Mouse (Mus musculus) midbrain, embryonic 11.5 days (tissue): ENCODE results near the gene Ermard. TPM values are rescaled to one million over a fixed set of nuclear protein-coding genes. Genes with fewer than 3 reads are reported as not detected.

Source experiments
- ATAC-seq: fragments of 200-750 bp; cut with Nextera tagmentation; 2 replicates; pipeline ENCODE4 v1.8.0; 2017; ENCODE audit warnings: moderate TSS enrichment, moderate library complexity; ENCODE audit not compliant: low FRiP score
- DNase-seq: peaks from one replicate; pipeline ENCODE4 v3.0.0; 2015; ENCODE audit warnings: low spot score; ENCODE audit errors: missing footprints
- H3K27ac ChIP-seq: fragments of 300-500 bp; sonication (generic); 2 replicates; pipeline ENCODE4 v1.5.1; 2014; ENCODE audit warnings: low read depth, low read length
- H3K27me3 ChIP-seq: fragments of 300-500 bp; sonication (generic); 2 replicates; pipeline ENCODE4 v1.6.1; 2014; ENCODE audit warnings: mild to moderate bottlenecking, low read length, moderate library complexity, mixed read lengths; ENCODE audit not compliant: control insufficient read depth, insufficient read depth
- H3K36me3 ChIP-seq: fragments of 300-500 bp; sonication (generic); 2 replicates; pipeline ENCODE4 v1.6.1; 2014; ENCODE audit warnings: mild to moderate bottlenecking, low read length, moderate library complexity, mixed read lengths; ENCODE audit not compliant: control insufficient read depth, insufficient read depth
- H3K4me1 ChIP-seq: fragments of 300-500 bp; sonication (generic); 2 replicates; pipeline ENCODE4 v1.6.1; 2014; ENCODE audit warnings: low read length; ENCODE audit not compliant: control insufficient read depth, insufficient read depth
- H3K4me2 ChIP-seq: fragments of 300-500 bp; sonication (generic); 2 replicates; pipeline ENCODE4 v1.6.1; 2014; ENCODE audit warnings: mild to moderate bottlenecking, moderate library complexity
- H3K4me3 ChIP-seq: fragments of 300-500 bp; sonication (generic); 2 replicates; pipeline ENCODE4 v1.5.1; 2014; ENCODE audit warnings: low read depth, low read length
- H3K9ac ChIP-seq: fragments of 300-500 bp; sonication (generic); 2 replicates; pipeline ENCODE4 v1.6.1; 2014; ENCODE audit warnings: low read length
- H3K9me3 ChIP-seq: fragments of 300-500 bp; sonication (generic); 2 replicates; pipeline ENCODE4 v1.6.1; 2016; ENCODE audit warnings: low read length; ENCODE audit not compliant: control insufficient read depth
- WGBS: fragments of 180-500 bp; shearing (Covaris S2); extraction: QIAGEN DNeasy Blood & Tissue Kit; methylation state at CpG from one replicate; pipeline ENCODE4 v1.1.7; 2014; 5-methylcytosine and 5-hydroxymethylcytosine counted together
- polyA plus RNA-seq: library from polyadenylated mRNA; unstranded; fragments of >200 nt; fragmentation: Nextera tagmentation; extraction: Ambion mirVana; gene quantifications from 2 replicates; pipeline ENCODE4 v1.2.1, GENCODE M21; 2014

Gene Ermard
- polyA plus RNA-seq, 1 experiment from 2014 or later = 69.3 TPM

GRCm38 (mm10) chr17:15055925-15056324 lies 14.9 kb downstream of the Ermard start:
- DNase-seq = peak; percentile 49

GRCm38 (mm10) chr17:15058161-15058591 lies 17.2 kb downstream of the Ermard start:
- no peak for DNase-seq
- Histone ChIP-seq H3K9ac (no peak overlapping the region), H3K4me3 (no peak overlapping the region), H3K4me2 (no peak overlapping the region), H3K27me3 (no peaks in the 10 kb centered on the region), H3K36me3 (peaks cover 7% of the 10 kb centered on the region; the same call in 1 of the 2 replicates), H3K9me3 (no peaks in the 10 kb centered on the region), H3K27ac (no peak overlapping the region), H3K4me1 (no peaks in the 10 kb centered on the region)
- 93% methylated on average over 5 of the region's 5 CpGs for whole genome bisulfite sequencing
- ATAC-seq = no peak

More at GRCm38 (mm10) chr17:15055925-15056324, 14.9 kb downstream of the Ermard start:
- Histone ChIP-seq H3K9ac (no peak overlapping the region), H3K36me3 (peaks cover 7% of the 10 kb centered on the region; the same call in 1 of the 2 replicates), H3K9me3 (no peaks in the 10 kb centered on the region), H3K4me1 (no peaks in the 10 kb centered on the region), H3K4me2 (no peak overlapping the region), H3K4me3 (no peak overlapping the region), H3K27ac (no peak overlapping the region), H3K27me3 (no peaks in the 10 kb centered on the region)
- WGBS = 90% methylated on average over 4 of the region's 4 CpGs
- ATAC-seq = no peak

GRCm38 (mm10) chr17:15059646-15060045 lies 18.6 kb downstream of the Ermard start:
- Histone ChIP-seq H3K9me3 (no peaks in the 10 kb centered on the region), H3K27me3 (no peaks in the 10 kb centered on the region), H3K36me3 (peaks cover 7% of the 10 kb centered on the region; the same call in 1 of the 2 replicates), H3K4me2 (no peak overlapping the region), H3K27ac (no peak overlapping the region), H3K9ac (no peak overlapping the region), H3K4me1 (no peaks in the 10 kb centered on the region), H3K4me3 (no peak overlapping the region)
- ATAC-seq (no peak), DNase-seq (no peak)
- 94% methylated on average over 14 of the region's 14 CpGs for WGBS

- Histone ChIP-seq H3K9ac (no peak overlapping the region), H3K4me1 (no peaks in the 10 kb centered on the region), H3K36me3 (peaks cover 7% of the 10 kb centered on the region; the same call in 1 of the 2 replicates), H3K4me2 (no peak overlapping the region), H3K27me3 (no peaks in the 10 kb centered on the region), H3K9me3 (no peaks in the 10 kb centered on the region), H3K4me3 (no peak overlapping the region), H3K27ac (no peak overlapping the region)
- DNase-seq = no peak
- 91% methylated on average over 6 of the region's 6 CpGs for WGBS
- ATAC-seq = no peak
These were observed 19.3 kb downstream of the Ermard start for GRCm38 (mm10) chr17:15060356-15060755.

- ATAC-seq (peak; percentile 89), DNase-seq (peak; percentile 92)
- Histone ChIP-seq H3K4me1 (peaks cover 8% of the 10 kb centered on the region), H3K9me3 (no peaks in the 10 kb centered on the region), H3K36me3 (no peaks in the 10 kb centered on the region), H3K4me2 (peak overlapping the region; percentile 24), H3K9ac (peak overlapping the region; percentile 39), H3K27me3 (no peaks in the 10 kb centered on the region), H3K27ac (peak overlapping the region; percentile 22; the same call in 1 of the 2 replicates), H3K4me3 (no peak overlapping the region)
- WGBS = 42% methylated on average over 13 of the region's 13 CpGs
These were observed 24.5 kb downstream of the Ermard start for GRCm38 (mm10) chr17:15065391-15066024.

GRCm38 (mm10) chr17:15066066-15066465 lies 25.1 kb downstream of the Ermard start:
- Histone ChIP-seq H3K27ac (peak overlapping the region; percentile 48; the same call in 1 of the 2 replicates), H3K36me3 (no peaks in the 10 kb centered on the region), H3K9me3 (no peaks in the 10 kb centered on the region), H3K9ac (peak overlapping the region; percentile 39), H3K4me3 (no peak overlapping the region), H3K27me3 (no peaks in the 10 kb centered on the region), H3K4me1 (peaks cover 8% of the 10 kb centered on the region), H3K4me2 (peak overlapping the region; percentile 24)
- 48% methylated on average over 6 of the region's 6 CpGs for WGBS
- ATAC-seq (peak; percentile 95), DNase-seq (no peak)

GRCm38 (mm10) chr17:15066911-15067310 lies 25.9 kb downstream of the Ermard start:
- DNase-seq (no peak), ATAC-seq (no peak)
- Histone ChIP-seq H3K4me2 (no peak overlapping the region), H3K4me3 (no peak overlapping the region), H3K27ac (no peak overlapping the region), H3K27me3 (no peaks in the 10 kb centered on the region), H3K4me1 (peaks cover 8% of the 10 kb centered on the region), H3K9ac (no peak overlapping the region), H3K36me3 (no peaks in the 10 kb centered on the region), H3K9me3 (no peaks in the 10 kb centered on the region)
- 49% methylated on average over 1 of the region's 1 CpGs for WGBS

GRCm38 (mm10) chr17:15068040-15068792 lies 27.2 kb downstream of the Ermard start:
- H3K4me3 ChIP-seq = no peak overlapping the region
- no peak overlapping the region for H3K9ac ChIP-seq
- no peaks in the 10 kb centered on the region for H3K36me3 ChIP-seq
- DNase-seq (no peak), ATAC-seq (no peak)
- no peaks in the 10 kb centered on the region for H3K9me3 ChIP-seq
- H3K4me2 ChIP-seq = no peak overlapping the region
- H3K27ac ChIP-seq = no peak overlapping the region
- 79% methylated on average over 8 of the region's 8 CpGs for WGBS
- no peaks in the 10 kb centered on the region for H3K27me3 ChIP-seq
- peaks cover 8% of the 10 kb centered on the region for H3K4me1 ChIP-seq

- Histone ChIP-seq H3K36me3 (no peaks in the 10 kb centered on the region), H3K4me1 (peaks cover 8% of the 10 kb centered on the region), H3K4me3 (no peak overlapping the region), H3K4me2 (no peak overlapping the region), H3K9ac (no peak overlapping the region), H3K9me3 (no peaks in the 10 kb centered on the region), H3K27me3 (no peaks in the 10 kb centered on the region), H3K27ac (no peak overlapping the region)
- ATAC-seq = no peak
- 77% methylated on average over 2 of the region's 2 CpGs for WGBS
- no peak for DNase-seq
These were observed 28.1 kb downstream of the Ermard start for GRCm38 (mm10) chr17:15069124-15069523.
